Mouse (Mus musculus) effector memory CD4-positive, alpha-beta T cell, adult 7 months (primary cell): ENCODE measurements around the gene Mei4. TPM values are rescaled to one million over a fixed set of nuclear protein-coding genes. Genes with fewer than 3 reads are reported as not detected.

Source experiments
- polyA plus RNA-seq: library from polyadenylated mRNA; unstranded; fragments of 100-300 nt; shearing (Covaris generic); gene quantifications from one replicate; pipeline ENCODE4 v1.2.1, GENCODE M21; 2017

Mei4 gene
- 0.51 TPM for polyA plus RNA-seq

DNA sequence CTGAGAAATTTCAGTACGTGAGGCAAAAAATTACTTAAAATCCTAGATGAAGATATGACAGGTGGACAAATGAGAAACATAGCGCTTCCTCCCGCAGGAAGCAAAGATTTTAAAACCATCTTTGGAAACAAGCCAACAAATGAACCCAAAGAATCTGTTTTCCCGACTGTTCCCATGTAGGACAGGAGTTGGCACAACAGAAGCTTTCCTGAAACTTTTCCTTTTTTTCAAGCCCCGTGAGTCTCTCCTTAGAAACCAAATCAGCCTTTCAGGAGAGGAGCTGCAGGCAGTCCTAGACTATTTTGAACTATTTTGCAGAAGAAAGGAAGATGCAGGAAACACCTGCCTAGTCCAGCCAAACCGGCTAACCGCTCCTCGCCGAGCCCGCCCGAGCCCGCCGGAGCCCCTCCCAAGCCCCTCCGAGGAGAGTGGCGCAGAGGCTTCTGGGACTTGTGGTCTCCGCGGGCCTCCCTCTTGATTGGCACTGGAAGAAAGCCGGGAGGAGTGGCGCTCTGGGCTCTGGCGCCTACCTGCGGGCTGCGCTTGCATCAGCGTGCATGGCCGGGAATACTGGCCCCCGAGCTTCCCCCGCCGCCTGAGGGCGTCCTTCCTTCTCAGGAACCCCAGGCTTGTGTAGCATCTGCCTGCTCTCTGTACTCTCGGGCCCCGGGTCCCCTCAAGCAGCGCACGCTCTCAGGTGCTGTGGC, at the start of gene Mei4:
TSS of gene Mei4 (plus strand) at position 490 of the 707 bp plus-strand sequence.

Other genes with a start within 250 kb of the Mei4 start
- gene Htr1b, start 229.8 kb upstream of the Mei4 start, polyA plus RNA-seq = not detected